ENCODE assay signal across 17 mouse cellular contexts in genomic region chr8:12324561-12324960, GRCm38 (mm10). TPM values are rescaled to one million over a fixed set of nuclear protein-coding genes. Genes with fewer than 3 reads are reported as not detected.
DNase-seq lines count a peak whose midpoint lies in the region; ATAC-seq lines count a peak whose summit lies in the region.
"Had no signal": no experiment of that assay in that cellular context is flagged by ENCODE, and none has a peak within 500 bp of the region (broad histone marks: within the 10 kb centered on the region; RNA-seq: fewer than 3 reads in every experiment).

No protein-coding gene starts in this region.

- DNase-seq in hindbrain, embryonic 10.5 days (ENCODE audit: low spot score): no peak
- DNase-seq in hindbrain, embryonic 11.5 days (ENCODE audit: low spot score): no peak
- peak; percentile 44 for DNase-seq in midbrain, embryonic 14.5 days
- DNase-seq in embryo, embryonic 11 days: no peak
- no peak for DNase-seq in ovary, postnatal 10 days (ENCODE audit: low spot score)
- DNase-seq: gastrocnemius, postnatal 10 days; kidney, adult 18-20 months; kidney, postnatal 25 days; thymus, postnatal 36 days had no signal

- no peaks in the 10 kb centered on the region for H3K36me3 ChIP-seq in hindbrain, embryonic 10.5 days
- H3K36me3 ChIP-seq in hindbrain, embryonic 16.5 days (ENCODE audit: control insufficient read depth, insufficient read depth, low read length): no peaks in the 10 kb centered on the region
- no peaks in the 10 kb centered on the region for H3K36me3 ChIP-seq in forebrain, embryonic 12.5 days (replicated peaks)
- H3K36me3 ChIP-seq in hindbrain, embryonic 11.5 days (ENCODE audit: control insufficient read depth, insufficient read depth, low read length): no peaks in the 10 kb centered on the region
- no peaks in the 10 kb centered on the region for H3K36me3 ChIP-seq in midbrain, embryonic 14.5 days (ENCODE audit: control insufficient read depth, insufficient read depth, low read length)
- H3K36me3 ChIP-seq: limb, embryonic 12.5 days; liver, embryonic 15.5 days had no signal

- no peak for ATAC-seq in hindbrain, embryonic 16.5 days
- no peak for ATAC-seq in forebrain, embryonic 12.5 days (ENCODE audit: low FRiP score)
- no peak; the same call in 1 of the 2 replicates for ATAC-seq in hindbrain, embryonic 11.5 days (ENCODE audit: low FRiP score)
- ATAC-seq in midbrain, embryonic 14.5 days (ENCODE audit: low FRiP score, low TSS enrichment): no peak

- H3K27ac ChIP-seq in hindbrain, embryonic 10.5 days: peak overlapping the region; percentile 57
- no peak overlapping the region for H3K27ac ChIP-seq in hindbrain, embryonic 16.5 days (ENCODE audit: low read depth, low read length)
- peak overlapping the region; percentile 59 for H3K27ac ChIP-seq in forebrain, embryonic 12.5 days
- no peak overlapping the region for H3K27ac ChIP-seq in hindbrain, embryonic 11.5 days (ENCODE audit: low read depth, low read length)
- H3K27ac ChIP-seq in midbrain, embryonic 14.5 days (replicated peaks; ENCODE audit: low read depth, low read length): 0 out of 2 replicates have a peak overlapping the region, but pooled peaks have one; percentile 20
- H3K27ac ChIP-seq: limb, embryonic 12.5 days; liver, embryonic 15.5 days; stomach, postnatal 0 days had no signal

- H3K4me2 ChIP-seq in hindbrain, embryonic 16.5 days (ENCODE audit: low read length): no peak overlapping the region; the same call in 1 of the 2 replicates
- peak overlapping the region; percentile 40 for H3K4me2 ChIP-seq in forebrain, embryonic 12.5 days
- H3K4me2 ChIP-seq in hindbrain, embryonic 11.5 days (replicated peaks; ENCODE audit: low read depth, low read length): 0 out of 2 replicates have a peak overlapping the region, but pooled peaks have one; percentile 11
- H3K4me2 ChIP-seq in midbrain, embryonic 14.5 days (ENCODE audit: low read length): peak overlapping the region; percentile 25; the same call in 1 of the 2 replicates
- H3K4me2 ChIP-seq: limb, embryonic 12.5 days; liver, embryonic 15.5 days had no signal

- H3K4me1 ChIP-seq in hindbrain, embryonic 10.5 days (replicated peaks): peaks cover 60% of the 10 kb centered on the region
- H3K4me1 ChIP-seq in hindbrain, embryonic 16.5 days (ENCODE audit: control insufficient read depth, insufficient read depth, low read depth, low read length): peaks cover 38% of the 10 kb centered on the region
- peaks cover 92% of the 10 kb centered on the region for H3K4me1 ChIP-seq in forebrain, embryonic 12.5 days
- peaks cover 18% of the 10 kb centered on the region for H3K4me1 ChIP-seq in hindbrain, embryonic 11.5 days (replicated peaks; ENCODE audit: control insufficient read depth, insufficient read depth, low read length)
- H3K4me1 ChIP-seq in midbrain, embryonic 14.5 days (ENCODE audit: control insufficient read depth, insufficient read depth, low read length): peaks cover 37% of the 10 kb centered on the region
- H3K4me1 ChIP-seq: liver, embryonic 15.5 days had no signal

- H3K9me3 ChIP-seq in hindbrain, embryonic 10.5 days: no peaks in the 10 kb centered on the region
- no peaks in the 10 kb centered on the region for H3K9me3 ChIP-seq in hindbrain, embryonic 16.5 days (ENCODE audit: control insufficient read depth, low read length)
- H3K9me3 ChIP-seq in forebrain, embryonic 12.5 days: no peaks in the 10 kb centered on the region
- no peaks in the 10 kb centered on the region for H3K9me3 ChIP-seq in hindbrain, embryonic 11.5 days (ENCODE audit: control insufficient read depth, low read length)
- H3K9me3 ChIP-seq in midbrain, embryonic 14.5 days (ENCODE audit: control insufficient read depth, low read length): no peaks in the 10 kb centered on the region
- H3K9me3 ChIP-seq: limb, embryonic 12.5 days; liver, embryonic 15.5 days had no signal

- no peak overlapping the region for H3K9ac ChIP-seq in hindbrain, embryonic 16.5 days (ENCODE audit: low read depth, low read length)
- H3K9ac ChIP-seq in forebrain, embryonic 12.5 days: peak overlapping the region; percentile 51; the same call in 1 of the 2 replicates
- H3K9ac ChIP-seq in hindbrain, embryonic 11.5 days (ENCODE audit: low read depth, low read length): no peak overlapping the region
- peak overlapping the region; percentile 16; the same call in 1 of the 2 replicates for H3K9ac ChIP-seq in midbrain, embryonic 14.5 days (replicated peaks; ENCODE audit: low read length)
- H3K9ac ChIP-seq: limb, embryonic 12.5 days; liver, embryonic 15.5 days had no signal

- no peak overlapping the region for H3K4me3 ChIP-seq in hindbrain, embryonic 10.5 days
- H3K4me3 ChIP-seq in hindbrain, embryonic 16.5 days (ENCODE audit: low read length): no peak overlapping the region
- H3K4me3 ChIP-seq in forebrain, embryonic 12.5 days (replicated peaks): peak overlapping the region; percentile 31
- no peak overlapping the region for H3K4me3 ChIP-seq in hindbrain, embryonic 11.5 days (ENCODE audit: low read depth, low read length)
- H3K4me3 ChIP-seq in midbrain, embryonic 14.5 days (replicated peaks; ENCODE audit: low read depth, low read length): 0 out of 2 replicates have a peak overlapping the region, but pooled peaks have one; percentile 13
- H3K4me3 ChIP-seq: limb, embryonic 12.5 days; liver, embryonic 15.5 days had no signal

- 25% methylated on average over 10 of the region's 10 CpGs for WGBS in hindbrain, embryonic 10.5 days
- 23% methylated on average over 10 of the region's 10 CpGs for WGBS in hindbrain, embryonic 16.5 days
- WGBS in forebrain, embryonic 12.5 days: 12% methylated on average over 10 of the region's 10 CpGs
- 18% methylated on average over 10 of the region's 10 CpGs for WGBS in hindbrain, embryonic 11.5 days
- WGBS in midbrain, embryonic 14.5 days: 7% methylated on average over 10 of the region's 10 CpGs

- H3K27me3 ChIP-seq in hindbrain, embryonic 10.5 days (ENCODE audit: insufficient read depth, poor library complexity, severe bottlenecking): peaks cover 97% of the 10 kb centered on the region
- peaks cover 26% of the 10 kb centered on the region for H3K27me3 ChIP-seq in hindbrain, embryonic 16.5 days (replicated peaks; ENCODE audit: control insufficient read depth, insufficient read depth, low read length)
- H3K27me3 ChIP-seq in forebrain, embryonic 12.5 days: peaks cover 55% of the 10 kb centered on the region
- H3K27me3 ChIP-seq in hindbrain, embryonic 11.5 days (ENCODE audit: control insufficient read depth, insufficient read depth, low read length): peaks cover 45% of the 10 kb centered on the region
- peaks cover 66% of the 10 kb centered on the region for H3K27me3 ChIP-seq in midbrain, embryonic 14.5 days (ENCODE audit: control insufficient read depth, insufficient read depth, low read length)

RNA-seq across cellular contexts. Expression of gene A230072I06Rik, which starts 45.9 kb away (rescaled TPM):
- not detected in 2 replicates for polyA plus RNA-seq in hindbrain, embryonic 10.5 days (2016; fragmentation: Nextera tagmentation; extraction: Ambion mirVana)
- 0.08 TPM in 1 of 2 replicates, not detected in the other for polyA plus RNA-seq in hindbrain, embryonic 16.5 days (2015; fragmentation: Nextera tagmentation; extraction: Ambion mirVana)
- 0.18 and 0.56 TPM in 2 replicates for polyA plus RNA-seq in forebrain, embryonic 12.5 days (2016; fragmentation: Nextera tagmentation; extraction: Ambion mirVana)
- not detected in 2 replicates for polyA plus RNA-seq in hindbrain, embryonic 11.5 days (2014; fragmentation: Nextera tagmentation; extraction: Ambion mirVana)
- polyA plus RNA-seq in midbrain, embryonic 14.5 days (2014; fragmentation: Nextera tagmentation; extraction: Ambion mirVana): not detected in 2 replicates
- polyA plus RNA-seq: C2C12; embryonic facial prominence, embryonic 14.5 days; heart, embryonic 11.5 days; limb, embryonic 12.5 days; liver, embryonic 15.5 days; stomach, postnatal 0 days had no signal

Comparison
In these comparisons a context has a peak if more than half of its experiments do, and no peak if none do; other contexts are left out.
1. H3K27ac ChIP-seq: peak in hindbrain, embryonic 10.5 days (single experiment), forebrain, embryonic 12.5 days (single experiment) and midbrain, embryonic 14.5 days (single experiment); none in hindbrain, embryonic 16.5 days (single experiment) and hindbrain, embryonic 11.5 days (single experiment).
2. H3K4me3 ChIP-seq: peak in forebrain, embryonic 12.5 days (single experiment) and midbrain, embryonic 14.5 days (single experiment); none in hindbrain, embryonic 10.5 days (single experiment), hindbrain, embryonic 16.5 days (single experiment) and hindbrain, embryonic 11.5 days (single experiment).
3. H3K9ac ChIP-seq: peak in forebrain, embryonic 12.5 days (single experiment) and midbrain, embryonic 14.5 days (single experiment); none in hindbrain, embryonic 16.5 days (single experiment) and hindbrain, embryonic 11.5 days (single experiment).